Mouse (Mus musculus): ENCODE data around the gene Pdgfa.

GRCm38 (mm10) chr5:139007141-139007775 lies 10.1 kb upstream of the Pdgfa start:
- TF ChIP-seq CTCF (IDR thresholded peaks at IDR 0.05; ENCODE audit: control insufficient read depth, insufficient read depth, insufficient read length) (no peak), MAX (IDR thresholded peaks at IDR 0.05) (no peak), MYOG (IDR thresholded peaks at IDR 0.05; ENCODE audit: control insufficient read depth, extremely low read depth, insufficient read length) (no peak), USF1 (IDR thresholded peaks at IDR 0.05; ENCODE audit: low read depth) (no peak)

All from C2C12 (cell line).